Mouse (Mus musculus) lung, embryonic 14.5 days (tissue): ENCODE data around the gene Nkx3-2. TPM values are rescaled to one million over a fixed set of nuclear protein-coding genes. Genes with fewer than 3 reads are reported as not detected.

ENCODE experiments used
- ATAC-seq: fragments of 200-750 bp; cut with Nextera tagmentation; 2 replicates; pipeline ENCODE4 v1.8.0; 2017; ENCODE audit warnings: mild to moderate bottlenecking, moderate TSS enrichment, moderate library complexity; ENCODE audit not compliant: insufficient read depth
- DNase-seq: peaks from one replicate; pipeline ENCODE4 v3.0.0-alpha.2; 2015
- H3K27ac ChIP-seq: fragments of 300-500 bp; sonication (generic); 2 replicates; pipeline ENCODE4 v1.5.1; 2014; ENCODE audit warnings: low read depth, mild to moderate bottlenecking, moderate library complexity
- H3K27me3 ChIP-seq: fragments of 300-500 bp; sonication (generic); 2 replicates; pipeline ENCODE4 v1.6.1; 2014; ENCODE audit warnings: low read length, control low read depth; ENCODE audit not compliant: insufficient read depth
- H3K36me3 ChIP-seq: fragments of 300-500 bp; sonication (generic); 2 replicates; pipeline ENCODE4 v1.6.1; 2014; ENCODE audit warnings: control low read depth; ENCODE audit not compliant: insufficient read depth
- H3K4me1 ChIP-seq: fragments of 300-500 bp; sonication (generic); 2 replicates; pipeline ENCODE4 v1.6.1; 2014; ENCODE audit warnings: antibody characterized with exemption, control low read depth; ENCODE audit not compliant: insufficient read depth
- H3K4me2 ChIP-seq: fragments of 300-500 bp; sonication (generic); 2 replicates; pipeline ENCODE4 v1.6.1; 2014; ENCODE audit warnings: mild to moderate bottlenecking
- H3K4me3 ChIP-seq: fragments of 300-500 bp; sonication (generic); 2 replicates; pipeline ENCODE4 v1.5.1; 2014; ENCODE audit warnings: low read depth, low read length
- H3K9ac ChIP-seq: fragments of 300-500 bp; sonication (generic); 2 replicates; pipeline ENCODE4 v1.6.1; 2014
- H3K9me3 ChIP-seq: fragments of 300-500 bp; sonication (generic); 2 replicates; pipeline ENCODE4 v1.6.1; 2016; ENCODE audit warnings: low read depth, low read length, control low read depth
- CTCF ChIP-seq: IDR thresholded peaks from 2 replicates; pipeline ENCODE4 v1.5.1; 2016; ENCODE audit warnings: antibody characterized with exemption, low read depth
- WGBS: fragments of 180-500 bp; shearing (Covaris S2); extraction: QIAGEN DNeasy Blood & Tissue Kit; methylation state at CpG from one replicate; pipeline ENCODE4 v1.1.7; 2014; 5-methylcytosine and 5-hydroxymethylcytosine counted together
- polyA plus RNA-seq: library from polyadenylated mRNA; unstranded; fragments of >200 nt; fragmentation: Nextera tagmentation; extraction: Ambion mirVana; gene quantifications from 2 replicates; pipeline ENCODE4 v1.2.1, GENCODE M21; 2014

Gene Nkx3-2
- polyA plus RNA-seq, 1 experiment from 2014 or later, result not detected

GRCm38 (mm10) chr5:41762141-41762946 is 2.0 kb downstream of the Nkx3-2 start:
- ATAC-seq (no peak), DNase-seq (no peak)
- Histone ChIP-seq H3K4me3 (0 out of 2 replicates have a peak overlapping the region, but pooled peaks have one; percentile 8), H3K27ac (no peak overlapping the region), H3K9me3 (no peaks in the 10 kb centered on the region), H3K27me3 (peaks cover 96% of the 10 kb centered on the region), H3K4me2 (peak overlapping the region; percentile 27; the same call in 1 of the 2 replicates), H3K36me3 (no peaks in the 10 kb centered on the region), H3K4me1 (no peaks in the 10 kb centered on the region), H3K9ac (no peak overlapping the region)
- 6% methylated on average over 27 of the region's 27 CpGs for WGBS
- no peak for TF ChIP-seq CTCF

- DNase-seq, result no peak
- WGBS, result under 1% methylated on average over 56 of the region's 56 CpGs
- H3K27me3 ChIP-seq, result peaks cover 96% of the 10 kb centered on the region
These were observed 2.7 kb downstream of the Nkx3-2 start for GRCm38 (mm10) chr5:41761509-41762140.

GRCm38 (mm10) chr5:41760831-41761508 is 3.3 kb downstream of the Nkx3-2 start:
- no peak overlapping the region for H3K4me3 ChIP-seq

More at GRCm38 (mm10) chr5:41761509-41762140, 2.7 kb downstream of the Nkx3-2 start:
- Histone ChIP-seq H3K9me3 (no peaks in the 10 kb centered on the region), H3K4me3 (0 out of 2 replicates have a peak overlapping the region, but pooled peaks have one; percentile 8), H3K4me2 (peak overlapping the region; percentile 27; the same call in 1 of the 2 replicates), H3K36me3 (no peaks in the 10 kb centered on the region), H3K9ac (no peak overlapping the region), H3K27ac (no peak overlapping the region), H3K4me1 (no peaks in the 10 kb centered on the region)
- ATAC-seq, result no peak
- no peak for TF ChIP-seq CTCF

GRCm38 (mm10) chr5:41760071-41760470 is 4.2 kb downstream of the Nkx3-2 start:
- no peak overlapping the region for H3K4me3 ChIP-seq
- peaks cover 98% of the 10 kb centered on the region for H3K27me3 ChIP-seq
- H3K4me1 ChIP-seq, result no peaks in the 10 kb centered on the region
- no peak for ATAC-seq
- H3K36me3 ChIP-seq, result no peaks in the 10 kb centered on the region
- no peak overlapping the region for H3K9ac ChIP-seq
- H3K27ac ChIP-seq, result no peak overlapping the region
- DNase-seq, result no peak
- 5% methylated on average over 8 of the region's 8 CpGs for WGBS
- no peak for TF ChIP-seq CTCF
- H3K4me2 ChIP-seq, result no peak overlapping the region
- no peaks in the 10 kb centered on the region for H3K9me3 ChIP-seq

More at GRCm38 (mm10) chr5:41760831-41761508, 3.3 kb downstream of the Nkx3-2 start:
- Histone ChIP-seq H3K9ac (no peak overlapping the region), H3K4me2 (no peak overlapping the region), H3K27me3 (peaks cover 96% of the 10 kb centered on the region), H3K36me3 (no peaks in the 10 kb centered on the region), H3K9me3 (no peaks in the 10 kb centered on the region), H3K27ac (no peak overlapping the region), H3K4me1 (no peaks in the 10 kb centered on the region)
- TF ChIP-seq CTCF, result no peak
- 4% methylated on average over 22 of the region's 22 CpGs for WGBS
- no peak for ATAC-seq
- no peak for DNase-seq

GRCm38 (mm10) chr5:41758671-41759639 is 5.3 kb downstream of the Nkx3-2 start:
- H3K9ac ChIP-seq, result no peak overlapping the region
- H3K27me3 ChIP-seq, result peaks cover 98% of the 10 kb centered on the region
- WGBS, result 7% methylated on average over 19 of the region's 19 CpGs
- no peak overlapping the region for H3K4me2 ChIP-seq
- DNase-seq, result no peak
- no peaks in the 10 kb centered on the region for H3K36me3 ChIP-seq
- ATAC-seq, result no peak
- no peak overlapping the region for H3K4me3 ChIP-seq
- H3K27ac ChIP-seq, result no peak overlapping the region
- TF ChIP-seq CTCF, result no peak
- H3K4me1 ChIP-seq, result no peaks in the 10 kb centered on the region
- H3K9me3 ChIP-seq, result no peaks in the 10 kb centered on the region

- no peak for ATAC-seq
- 2% methylated on average over 5 of the region's 5 CpGs for WGBS
- H3K9me3 ChIP-seq, result no peaks in the 10 kb centered on the region
- H3K4me3 ChIP-seq, result no peak overlapping the region
- no peak overlapping the region for H3K9ac ChIP-seq
- no peak overlapping the region for H3K27ac ChIP-seq
- DNase-seq, result no peak
- peaks cover 98% of the 10 kb centered on the region for H3K27me3 ChIP-seq
- H3K36me3 ChIP-seq, result no peaks in the 10 kb centered on the region
- no peak overlapping the region for H3K4me2 ChIP-seq
- no peak for TF ChIP-seq CTCF
- H3K4me1 ChIP-seq, result no peaks in the 10 kb centered on the region
These were observed 7.0 kb downstream of the Nkx3-2 start for GRCm38 (mm10) chr5:41757338-41757737.
